Mouse (Mus musculus): ENCODE results near the gene Ccdc107. TPM values are rescaled to one million over a fixed set of nuclear protein-coding genes. Genes with fewer than 3 reads are reported as not detected.

Ccdc107 gene
- 10 to 100 TPM; 27.5 to 31.2 TPM for total RNA-seq (2023)

DNA sequence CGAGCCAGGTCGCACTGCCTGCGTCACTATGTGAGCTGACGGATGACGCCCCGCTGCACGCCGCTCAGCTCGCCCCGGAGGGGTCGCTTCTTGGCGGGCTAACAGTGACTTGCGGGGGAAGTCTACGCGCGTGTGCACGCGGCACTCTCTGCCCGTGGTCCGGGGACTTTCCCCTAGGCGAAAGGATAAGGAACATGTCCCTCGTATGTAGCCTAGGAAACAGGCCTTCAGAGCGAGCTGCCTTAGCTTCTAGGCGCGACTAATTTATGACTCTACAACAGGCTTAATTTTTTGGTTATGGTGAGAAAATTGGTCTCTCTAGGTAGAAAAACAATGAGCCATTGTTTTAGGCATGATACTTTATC, at the start of gene Ccdc107:
Gene Ccdc107, plus strand, starts transcription at position 80 of the 365 bp plus-strand sequence.

DNA sequence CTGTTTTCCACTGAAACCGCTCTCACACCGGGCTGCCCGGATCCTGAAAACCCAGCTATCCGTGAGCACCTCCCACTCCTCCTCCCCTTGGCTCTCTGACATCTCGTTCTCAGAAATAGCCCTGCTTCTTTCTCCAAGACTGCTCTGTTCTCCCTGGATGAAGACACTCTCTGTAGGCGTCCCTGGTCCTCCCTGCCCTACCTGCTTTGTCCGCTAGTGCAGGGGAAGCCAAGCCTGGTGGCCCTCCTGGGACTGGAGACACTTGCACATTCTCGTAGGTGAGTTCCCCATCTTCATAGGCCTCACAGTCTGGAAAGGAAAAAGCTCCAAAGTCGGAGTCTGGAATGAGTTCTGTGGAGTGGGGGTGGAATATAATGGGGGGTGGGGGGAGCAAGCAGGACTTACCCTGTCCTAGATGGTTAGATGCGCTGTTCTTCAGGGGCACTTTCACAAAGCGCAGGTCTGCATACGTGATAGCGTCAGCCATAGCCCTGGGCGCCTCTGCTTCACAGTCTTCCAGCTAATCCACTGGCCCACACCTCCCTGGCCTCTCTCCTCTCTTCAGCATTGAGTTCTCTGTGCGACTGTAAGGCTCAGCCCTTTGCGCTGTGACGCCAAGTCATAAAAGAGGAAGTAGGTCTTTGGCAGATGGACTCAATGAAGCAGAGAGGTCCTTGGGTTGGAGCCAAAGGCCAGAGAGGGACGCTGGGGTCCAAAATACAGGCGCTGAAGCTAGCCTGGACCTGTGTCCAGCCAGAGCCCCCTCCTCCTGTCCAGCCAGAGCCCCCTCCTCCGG, 38.5 kb upstream of the Ccdc107 start, which contains the start of gene Cd72:
Gene Cd72, minus strand, starts transcription at position 588 of the 796 bp plus-strand sequence.

DNA sequence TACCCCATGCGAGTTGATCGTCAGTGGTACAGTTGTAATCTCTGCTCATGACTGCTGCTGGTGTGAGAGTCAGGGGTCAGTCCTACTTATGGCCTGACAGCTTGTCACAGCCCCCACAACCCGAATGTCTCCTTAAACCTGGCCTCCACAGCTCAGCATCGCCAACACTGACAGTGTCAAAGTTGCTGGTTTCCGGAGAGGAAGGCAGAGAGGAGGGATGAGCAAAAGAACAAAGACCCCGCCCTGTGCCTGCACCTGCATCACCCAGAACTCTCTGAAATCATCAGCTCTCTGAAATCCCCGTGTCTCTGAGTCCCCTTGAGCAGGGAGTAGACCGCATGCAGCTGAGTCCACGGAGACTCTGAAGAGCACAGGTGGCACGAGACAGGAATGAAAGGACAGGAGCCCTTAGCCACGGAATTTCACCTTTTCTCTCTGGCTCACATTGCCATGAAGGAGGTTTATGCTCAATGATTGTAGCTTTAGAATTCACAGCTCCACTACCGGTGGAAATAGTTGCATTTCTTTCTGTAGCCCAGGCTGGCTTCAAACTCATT, 9.1 kb upstream of the Ccdc107 start, which contains the start of gene Sit1:
Gene Sit1, minus strand, starts transcription at position 200 of the 557 bp plus-strand sequence.

GRCm38 (mm10) chr4:43499407-43500333, 7.0 kb downstream of the Ccdc107 start, which contains the start of gene Arhgef39:
Arhgef39 (minus strand) TSS chr4:43499695.

GRCm38 (mm10) chr4:43506536-43507185, 14.0 kb downstream of the Ccdc107 start, which contains the start of gene Car9:
Car9 (plus strand) TSS chr4:43506966.

Other genes starting within 250 kb of the Ccdc107 start
- gene Atp8b5, start 225.7 kb upstream of the Ccdc107 start, total RNA-seq (2023), result not detected
- gene Rusc2, start 110.9 kb upstream of the Ccdc107 start, total RNA-seq (2023), result not detected
- gene Fam166b, start 63.8 kb upstream of the Ccdc107 start, total RNA-seq (2023), result not detected
- gene Tesk1, start 51.0 kb upstream of the Ccdc107 start, total RNA-seq (2023), result 10 to 100 TPM; 71.2 to 74.1 TPM
- 100 to 1,000 TPM; 512 to 548 TPM for gene Cd72, start 38.3 kb upstream of the Ccdc107 start, total RNA-seq (2023)
- gene Sit1, start 9.2 kb upstream of the Ccdc107 start, total RNA-seq (2023), result 10 to 100 TPM; 10.3 to 18.2 TPM
- 1 to 10 TPM; 1.5 to 2.7 TPM for gene Arhgef39, start 6.8 kb downstream of the Ccdc107 start, total RNA-seq (2023)
- under 1 TPM; 0.32 to 0.86 TPM for gene Car9, start 14.1 kb downstream of the Ccdc107 start, total RNA-seq (2023)
- not detected for gene Tpm2, start 30.9 kb downstream of the Ccdc107 start, total RNA-seq (2023)
- gene Creb3, start 69.4 kb downstream of the Ccdc107 start, total RNA-seq (2023), result 10 to 100 TPM; 68.9 to 74.4 TPM
- 100 to 1,000 TPM; 274 to 317 TPM for gene Tln1, start 69.8 kb downstream of the Ccdc107 start, total RNA-seq (2023)
- gene Rgp1, start 85.8 kb downstream of the Ccdc107 start, total RNA-seq (2023), result 10 to 100 TPM; 55.0 to 64.4 TPM
- gene Gba2, start 86.0 kb downstream of the Ccdc107 start, total RNA-seq (2023), result 10 to 100 TPM; 43.2 to 50.3 TPM
- not detected for gene Msmp, start 91.6 kb downstream of the Ccdc107 start, total RNA-seq (2023)
- 1 to 10 TPM; 1.4 to 4.2 TPM for gene Npr2, start 139.0 kb downstream of the Ccdc107 start, total RNA-seq (2023)
- under 1 TPM in 1 of 2 experiments, not detected in 1; 0.52 TPM for gene Spag8, start 160.7 kb downstream of the Ccdc107 start, total RNA-seq (2023)
- gene Hint2, start 163.6 kb downstream of the Ccdc107 start, total RNA-seq (2023), result 10 to 100 TPM; 21.1 to 23.2 TPM
- gene Tmem8b, start 176.1 kb downstream of the Ccdc107 start, total RNA-seq (2023), result 1 to 10 TPM; 3.4 to 5.9 TPM
- under 1 TPM in 1 of 2 experiments, not detected in 1; 0.15 TPM for gene Fam221b, start 176.2 kb downstream of the Ccdc107 start, total RNA-seq (2023)
- gene Olfr70, start 207.9 kb downstream of the Ccdc107 start, total RNA-seq (2023), result not detected
- not detected for gene Olfr71, start 217.4 kb downstream of the Ccdc107 start, total RNA-seq (2023)
- gene Hrct1, start 234.3 kb downstream of the Ccdc107 start, total RNA-seq (2023), result not detected
- not detected for gene Spaar, start 237.1 kb downstream of the Ccdc107 start, total RNA-seq (2023)

All from B cell, adult 67 days (primary cell).